Mouse (Mus musculus): ENCODE measurements around the gene Homez. TPM values are rescaled to one million over a fixed set of nuclear protein-coding genes. Genes with fewer than 3 reads are reported as not detected.

Gene Homez
- 5.4 and 7.1 TPM in 2 replicates for polyA plus RNA-seq (2015; fragmentation: Nextera tagmentation; extraction: Ambion mirVana)

- ATAC-seq (replicated peaks; ENCODE audit: insufficient number of reproducible peaks, insufficient read depth, low FRiP score, low read depth) = no peak
- H3K4me2 ChIP-seq = no peak within 1 kb of the TSS
- H3K27me3 ChIP-seq = no peaks in the 10 kb centered on the region
- peaks cover 5% of the 10 kb centered on the region for H3K4me1 ChIP-seq (replicated peaks)
- 79% methylated on average over 5 of the region's 5 CpGs for WGBS
- no peak within 1 kb of the TSS for H3K9ac ChIP-seq
- H3K27ac ChIP-seq = no peak within 1 kb of the TSS
- no peaks in the 10 kb centered on the region for H3K36me3 ChIP-seq
- no peaks in the 10 kb centered on the region for H3K9me3 ChIP-seq (replicated peaks)
- H3K4me3 ChIP-seq = no peak within 1 kb of the TSS
These were observed at the start of gene Homez for GRCm38 (mm10) chr14:54870861-54871260. Homez (minus strand) TSS chr14:54870961.

GRCm38 (mm10) chr14:54920076-54920685 lies 49.4 kb upstream of the Homez start:
- H3K4me2 ChIP-seq = no peak overlapping the region
- no peaks in the 10 kb centered on the region for H3K9me3 ChIP-seq (replicated peaks)
- no peak overlapping the region for H3K4me3 ChIP-seq
- 0 out of 2 replicates have a peak, but pooled peaks cover 3% of the 10 kb centered on the region for H3K27me3 ChIP-seq
- peaks cover 29% of the 10 kb centered on the region for H3K36me3 ChIP-seq
- no peak overlapping the region for H3K27ac ChIP-seq
- no peak for ATAC-seq (replicated peaks; ENCODE audit: insufficient number of reproducible peaks, insufficient read depth, low FRiP score, low read depth)
- peaks cover 16% of the 10 kb centered on the region for H3K4me1 ChIP-seq (replicated peaks)
- H3K9ac ChIP-seq = no peak overlapping the region
- WGBS = 86% methylated on average over 16 of the region's 16 CpGs

- no peak for ATAC-seq (replicated peaks; ENCODE audit: insufficient number of reproducible peaks, insufficient read depth, low FRiP score, low read depth)
- Histone ChIP-seq H3K27me3 (0 out of 2 replicates have a peak, but pooled peaks cover 3% of the 10 kb centered on the region), H3K4me3 (peak overlapping the region; percentile 94), H3K27ac (peak overlapping the region; percentile 70), H3K4me1 (replicated peaks) (peaks cover 19% of the 10 kb centered on the region), H3K4me2 (peak overlapping the region; percentile 99), H3K9ac (peak overlapping the region; percentile 96), H3K9me3 (replicated peaks) (no peaks in the 10 kb centered on the region), H3K36me3 (peaks cover 13% of the 10 kb centered on the region; the same call in 1 of the 2 replicates)
- 21% methylated on average over 10 of the region's 10 CpGs for WGBS
These were observed 42.6 kb upstream of the Homez start for GRCm38 (mm10) chr14:54913343-54913742.

GRCm38 (mm10) chr14:54912886-54913285 lies 42.1 kb upstream of the Homez start, which contains the start of gene Slc22a17:
Slc22a17 (minus strand) TSS chr14:54913132.
- Histone ChIP-seq H3K4me1 (replicated peaks) (peaks cover 19% of the 10 kb centered on the region), H3K9me3 (replicated peaks) (no peaks in the 10 kb centered on the region), H3K27ac (peak within 1 kb of the TSS; percentile 70), H3K4me2 (peak within 1 kb of the TSS; percentile 99), H3K36me3 (0 out of 2 replicates have a peak, but pooled peaks cover 10% of the 10 kb centered on the region), H3K27me3 (0 out of 2 replicates have a peak, but pooled peaks cover 3% of the 10 kb centered on the region), H3K9ac (peak within 1 kb of the TSS; percentile 96), H3K4me3 (peak within 1 kb of the TSS; percentile 94)
- peak; percentile 82 for ATAC-seq (replicated peaks; ENCODE audit: insufficient number of reproducible peaks, insufficient read depth, low FRiP score, low read depth)
- WGBS = under 1% methylated on average over 28 of the region's 28 CpGs

GRCm38 (mm10) chr14:54912109-54912850 lies 41.5 kb upstream of the Homez start:
- peak; percentile 59 for ATAC-seq (replicated peaks; ENCODE audit: insufficient number of reproducible peaks, insufficient read depth, low FRiP score, low read depth)
- Histone ChIP-seq H3K27ac (peak overlapping the region; percentile 70), H3K27me3 (0 out of 2 replicates have a peak, but pooled peaks cover 3% of the 10 kb centered on the region), H3K4me3 (peak overlapping the region; percentile 94), H3K9ac (peak overlapping the region; percentile 96), H3K4me1 (replicated peaks) (peaks cover 19% of the 10 kb centered on the region), H3K36me3 (peaks cover 14% of the 10 kb centered on the region; the same call in 1 of the 2 replicates), H3K9me3 (replicated peaks) (no peaks in the 10 kb centered on the region), H3K4me2 (peak overlapping the region; percentile 99)
- WGBS = 2% methylated on average over 56 of the region's 69 CpGs

- 77% methylated on average over 7 of the region's 7 CpGs for WGBS
- no peaks in the 10 kb centered on the region for H3K27me3 ChIP-seq
- peaks cover 18% of the 10 kb centered on the region; the same call in 1 of the 2 replicates for H3K36me3 ChIP-seq
- H3K27ac ChIP-seq = no peak overlapping the region
- no peaks in the 10 kb centered on the region for H3K9me3 ChIP-seq (replicated peaks)
- H3K9ac ChIP-seq = no peak overlapping the region
- ATAC-seq (replicated peaks; ENCODE audit: insufficient number of reproducible peaks, insufficient read depth, low FRiP score, low read depth) = no peak
- H3K4me2 ChIP-seq = no peak overlapping the region
- H3K4me1 ChIP-seq (replicated peaks) = peaks cover 23% of the 10 kb centered on the region
- H3K4me3 ChIP-seq = no peak overlapping the region
These were observed 37.9 kb upstream of the Homez start for GRCm38 (mm10) chr14:54908682-54909081.

- Histone ChIP-seq H3K4me2 (no peak overlapping the region), H3K4me1 (replicated peaks) (0 out of 2 replicates have a peak, but pooled peaks cover 9% of the 10 kb centered on the region)
These were observed 32.9 kb upstream of the Homez start for GRCm38 (mm10) chr14:54903641-54904040.

GRCm38 (mm10) chr14:54900383-54900782 lies 29.6 kb upstream of the Homez start:
- no peak overlapping the region for H3K4me3 ChIP-seq
- H3K27me3 ChIP-seq = no peaks in the 10 kb centered on the region
- peak; percentile 43; the same call in 1 of the 2 replicates for ATAC-seq (replicated peaks; ENCODE audit: insufficient number of reproducible peaks, insufficient read depth, low FRiP score, low read depth)
- no peak overlapping the region for H3K9ac ChIP-seq
- peaks cover 27% of the 10 kb centered on the region for H3K4me1 ChIP-seq (replicated peaks)
- H3K4me2 ChIP-seq = no peak overlapping the region
- 1% methylated on average over 3 of the region's 3 CpGs for WGBS
- H3K27ac ChIP-seq = peak overlapping the region; percentile 20; the same call in 1 of the 2 replicates
- no peaks in the 10 kb centered on the region for H3K9me3 ChIP-seq (replicated peaks)
- peaks cover 35% of the 10 kb centered on the region for H3K36me3 ChIP-seq

More at GRCm38 (mm10) chr14:54903641-54904040, 32.9 kb upstream of the Homez start:
- 91% methylated on average over 4 of the region's 4 CpGs for WGBS
- Histone ChIP-seq H3K36me3 (peaks cover 22% of the 10 kb centered on the region; the same call in 1 of the 2 replicates), H3K4me3 (no peak overlapping the region), H3K27me3 (no peaks in the 10 kb centered on the region), H3K9me3 (replicated peaks) (no peaks in the 10 kb centered on the region), H3K9ac (no peak overlapping the region), H3K27ac (no peak overlapping the region)
- no peak for ATAC-seq (replicated peaks; ENCODE audit: insufficient number of reproducible peaks, insufficient read depth, low FRiP score, low read depth)

- peaks cover 35% of the 10 kb centered on the region for H3K36me3 ChIP-seq
- peak overlapping the region; percentile 33; the same call in 1 of the 2 replicates for H3K9ac ChIP-seq
- 35% methylated on average over 2 of the region's 2 CpGs for WGBS
- peak overlapping the region; percentile 53 for H3K27ac ChIP-seq
- no peak for ATAC-seq (replicated peaks; ENCODE audit: insufficient number of reproducible peaks, insufficient read depth, low FRiP score, low read depth)
- H3K27me3 ChIP-seq = no peaks in the 10 kb centered on the region
- no peaks in the 10 kb centered on the region for H3K9me3 ChIP-seq (replicated peaks)
- H3K4me1 ChIP-seq (replicated peaks) = peaks cover 38% of the 10 kb centered on the region
- no peak overlapping the region for H3K4me2 ChIP-seq
- H3K4me3 ChIP-seq = no peak overlapping the region
These were observed 26.7 kb upstream of the Homez start for GRCm38 (mm10) chr14:54897445-54897844.

- Histone ChIP-seq H3K36me3 (peaks cover 35% of the 10 kb centered on the region), H3K4me2 (peak overlapping the region; percentile 82), H3K9me3 (replicated peaks) (no peaks in the 10 kb centered on the region), H3K27ac (peak overlapping the region; percentile 94), H3K27me3 (no peaks in the 10 kb centered on the region), H3K9ac (peak overlapping the region; percentile 97), H3K4me1 (replicated peaks) (peaks cover 34% of the 10 kb centered on the region), H3K4me3 (peak overlapping the region; percentile 73)
- under 1% methylated on average over 51 of the region's 54 CpGs for WGBS
- peak; percentile 71 for ATAC-seq (replicated peaks; ENCODE audit: insufficient number of reproducible peaks, insufficient read depth, low FRiP score, low read depth)
These were observed 23.8 kb upstream of the Homez start for GRCm38 (mm10) chr14:54894296-54895151.
